Comparison of ENCODE assay signal across 9 mouse cellular contexts in the genomic region with DNA sequence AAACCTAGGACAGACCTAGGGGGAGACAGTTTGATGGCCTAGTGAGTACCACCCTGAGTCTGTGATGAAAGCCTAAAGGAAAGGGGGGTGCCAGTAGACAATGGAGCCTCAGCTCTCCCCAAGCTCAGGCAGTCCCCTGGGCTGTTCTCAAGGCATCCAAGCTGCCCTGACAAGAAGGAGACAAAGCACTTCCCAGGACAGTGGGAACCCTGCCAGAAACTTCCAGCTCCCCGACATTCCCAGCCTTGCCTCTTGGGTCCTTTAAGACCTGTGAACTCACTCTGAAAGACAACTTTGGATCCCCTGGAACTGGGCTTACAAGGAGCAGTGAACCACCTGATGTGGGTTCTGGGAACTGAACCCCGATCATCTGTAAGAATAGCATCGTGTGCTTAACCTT.
DNase-seq lines count a peak whose midpoint lies in the region; ATAC-seq lines count a peak whose summit lies in the region.
"Had no signal": no experiment of that assay in that cellular context is flagged by ENCODE, and none has a peak within 500 bp of the region (broad histone marks: within the 10 kb centered on the region; RNA-seq: fewer than 3 reads in every experiment).

No protein-coding gene starts in this region.

- no peak overlapping the region for H3K4me2 ChIP-seq in hindbrain, embryonic 11.5 days (replicated peaks; ENCODE audit: low read depth, low read length)

- intact Hi-C loops in gastrocnemius, postnatal 36 days (cut with DNase I): no loop called here

- DNase-seq in hindbrain, embryonic 10.5 days (ENCODE audit: low spot score): no peak
- DNase-seq in hindbrain, embryonic 11.5 days (ENCODE audit: low spot score): no peak
- DNase-seq in 3T3-L1 (ENCODE audit: low read depth, low spot score) (peak; percentile 60), adipocyte (ENCODE audit: low spot score) (peak; percentile 86)
- DNase-seq in limb, embryonic 10.5 days (ENCODE audit: low spot score): no peak
- no peak for DNase-seq in left cerebral cortex, adult 11 months (ENCODE audit: low spot score)
- no peak for DNase-seq in spleen, adult 12 weeks (ENCODE audit: low spot score)
- no peak for DNase-seq in gastrocnemius, postnatal 36 days
- DNase-seq: kidney, adult 11 months had no signal

- peak overlapping the region; percentile 69 for H3K27ac ChIP-seq in hindbrain, embryonic 10.5 days
- H3K27ac ChIP-seq in hindbrain, embryonic 11.5 days (ENCODE audit: low read depth, low read length): no peak overlapping the region
- peak overlapping the region; percentile 95 for H3K27ac ChIP-seq in limb, embryonic 10.5 days

- ATAC-seq in hindbrain, embryonic 11.5 days (ENCODE audit: low FRiP score): no peak

- peaks cover 49% of the 10 kb centered on the region for H3K4me1 ChIP-seq in hindbrain, embryonic 10.5 days (replicated peaks)
- peaks cover 21% of the 10 kb centered on the region for H3K4me1 ChIP-seq in hindbrain, embryonic 11.5 days (replicated peaks; ENCODE audit: control insufficient read depth, insufficient read depth, low read length)
- peaks cover 51% of the 10 kb centered on the region for H3K4me1 ChIP-seq in limb, embryonic 10.5 days

- H3K9ac ChIP-seq in hindbrain, embryonic 11.5 days (ENCODE audit: low read depth, low read length): no peak overlapping the region

- H3K4me3 ChIP-seq in hindbrain, embryonic 10.5 days: no peak overlapping the region
- no peak overlapping the region for H3K4me3 ChIP-seq in hindbrain, embryonic 11.5 days (ENCODE audit: low read depth, low read length)
- H3K4me3 ChIP-seq in limb, embryonic 10.5 days: no peak overlapping the region

- H3K27me3 ChIP-seq in hindbrain, embryonic 10.5 days (ENCODE audit: insufficient read depth, poor library complexity, severe bottlenecking): peaks cover 56% of the 10 kb centered on the region
- H3K27me3 ChIP-seq in hindbrain, embryonic 11.5 days (ENCODE audit: control insufficient read depth, insufficient read depth, low read length): no peaks in the 10 kb centered on the region; the same call in 1 of the 2 replicates
- H3K27me3 ChIP-seq in limb, embryonic 10.5 days (ENCODE audit: low read depth, poor library complexity, severe bottlenecking): peaks cover 14% of the 10 kb centered on the region; the same call in 1 of the 2 replicates

- H3K36me3 ChIP-seq in hindbrain, embryonic 10.5 days: no peaks in the 10 kb centered on the region
- H3K36me3 ChIP-seq in hindbrain, embryonic 11.5 days (ENCODE audit: control insufficient read depth, insufficient read depth, low read length): no peaks in the 10 kb centered on the region
- H3K36me3 ChIP-seq in limb, embryonic 10.5 days: no peaks in the 10 kb centered on the region

- no peaks in the 10 kb centered on the region for H3K9me3 ChIP-seq in hindbrain, embryonic 10.5 days
- no peaks in the 10 kb centered on the region for H3K9me3 ChIP-seq in hindbrain, embryonic 11.5 days (ENCODE audit: control insufficient read depth, low read length)
- H3K9me3 ChIP-seq in limb, embryonic 10.5 days (replicated peaks): no peaks in the 10 kb centered on the region

- 89% methylated on average over 3 of the region's 3 CpGs for WGBS in hindbrain, embryonic 10.5 days
- WGBS in hindbrain, embryonic 11.5 days: 83% methylated on average over 3 of the region's 3 CpGs
- WGBS in limb, embryonic 10.5 days: 94% methylated on average over 3 of the region's 3 CpGs

Comparison
In these comparisons a context has a peak if more than half of its experiments do, and no peak if none do; other contexts are left out.
1. DNase-seq: peak in 3T3-L1 (single experiment) and adipocyte (single experiment); none in hindbrain, embryonic 10.5 days (single experiment), hindbrain, embryonic 11.5 days (single experiment), limb, embryonic 10.5 days (single experiment), left cerebral cortex, adult 11 months (single experiment), spleen, adult 12 weeks (single experiment) and gastrocnemius, postnatal 36 days (0 of 2).